Mouse (Mus musculus) MEL (cell line): ENCODE measurements at regions not wholly inside any gene's neighbourhood (a gene's known extent, or its start where the extent isn't known, plus 50 kb on each side); places are given as distances from the start of the nearest gene placed in this dataset.

Source experiments
- DNase-seq: peaks from one replicate; pipeline ENCODE4 v3.0.0; 2011; ENCODE audit warnings: low read depth, low spot score
- H3K27ac ChIP-seq: 2 replicates; pipeline ENCODE4 v1.5.1; 2012; ENCODE audit warnings: low read depth, mild to moderate bottlenecking, control low read depth, low read length, moderate library complexity; ENCODE audit not compliant: control insufficient read depth
- H3K27me3 ChIP-seq, 2 experiments: fragments of 150-350 bp in 1 of 2; sonication (generic) in 1 of 2; 2 replicates each; pipeline ENCODE4 v1.6.1; 2012; ENCODE audit warnings: low read length in 2 of 2, mild to moderate bottlenecking in 2 of 2, improper control_type of control experiment in 1 of 2, moderate library complexity in 1 of 2; ENCODE audit not compliant: insufficient read depth in 2 of 2, control insufficient read depth in 1 of 2
- H3K36me3 ChIP-seq, 2 experiments: 2 replicates each; pipeline ENCODE4 v1.6.1; 2012 to 2014; ENCODE audit warnings: low read length in 2 of 2, improper control_type of control experiment in 1 of 2, inconsistent platforms in 1 of 2, mild to moderate bottlenecking in 1 of 2; ENCODE audit not compliant: insufficient read depth in 2 of 2, control insufficient read depth in 1 of 2
- H3K4me1 ChIP-seq, 2 experiments: fragments of 150-350 bp in 1 of 2; sonication (generic) in 1 of 2; 2 replicates each; pipeline ENCODE4 v1.6.1; 2012; ENCODE audit warnings: low read length in 2 of 2, improper control_type of control experiment in 1 of 2, mild to moderate bottlenecking in 1 of 2; ENCODE audit not compliant: insufficient read depth in 2 of 2, control insufficient read depth in 1 of 2
- H3K4me3 ChIP-seq, 2 experiments: fragments of 150-350 bp in 1 of 2; sonication (generic) in 1 of 2; 2 replicates each; pipeline ENCODE4 v1.5.1; 2012; ENCODE audit warnings: low read depth in 2 of 2, low read length in 2 of 2, mild to moderate bottlenecking in 2 of 2, moderate library complexity in 2 of 2, control low read depth in 1 of 2, improper control_type of control experiment in 1 of 2; ENCODE audit not compliant: control insufficient read depth in 1 of 2, insufficient read depth in 1 of 2
- H3K79me2 ChIP-seq: 2 replicates; pipeline ENCODE4 v1.6.1; 2012; ENCODE audit warnings: mild to moderate bottlenecking, low read length, moderate library complexity; ENCODE audit not compliant: control insufficient read depth, poor library complexity, insufficient read depth
- H3K9ac ChIP-seq: 2 replicates; pipeline ENCODE4 v1.6.1; 2012; ENCODE audit warnings: low read depth, mild to moderate bottlenecking, control low read depth, low read length, moderate library complexity; ENCODE audit not compliant: control insufficient read depth, poor library complexity, severe bottlenecking
- H3K9me3 ChIP-seq: fragments of 150-350 bp; sonication (generic); replicated peaks from 2 replicates; pipeline ENCODE4 v1.6.1; 2012; ENCODE audit warnings: mild to moderate bottlenecking, low read length, improper control_type of control experiment, moderate library complexity; ENCODE audit not compliant: insufficient read depth
- BHLHE40 ChIP-seq: IDR thresholded peaks from 2 replicates; pipeline ENCODE4 v1.6.1; 2012; ENCODE audit warnings: low read depth, mild to moderate bottlenecking, inconsistent platforms, low read length, improper control_type of control experiment, borderline replicate concordance
- CHD2 ChIP-seq: IDR thresholded peaks from 2 replicates; pipeline ENCODE4 v1.6.1; 2011; ENCODE audit warnings: low read length, improper control_type of control experiment
- ELF1 ChIP-seq: IDR thresholded peaks from 2 replicates; pipeline ENCODE4 v1.6.1; 2014; ENCODE audit warnings: low read depth, mild to moderate bottlenecking, inconsistent platforms, low read length, improper control_type of control experiment, moderate library complexity
- GABPA ChIP-seq: IDR thresholded peaks from 2 replicates; pipeline ENCODE4 v1.6.1; 2012; ENCODE audit warnings: low read depth, mild to moderate bottlenecking, inconsistent platforms, low read length, improper control_type of control experiment, moderate library complexity
- HCFC1 ChIP-seq: IDR thresholded peaks from 2 replicates; pipeline ENCODE4 v1.6.1; 2012; ENCODE audit warnings: low read depth, mild to moderate bottlenecking, inconsistent platforms, low read length, improper control_type of control experiment, moderate library complexity
- JUND ChIP-seq: IDR thresholded peaks from 2 replicates; pipeline ENCODE4 v1.6.1; 2011; ENCODE audit warnings: low read depth, mild to moderate bottlenecking, improper control_type of control experiment, low read length
- MAFK ChIP-seq: IDR thresholded peaks from 2 replicates; pipeline ENCODE4 v1.6.1; 2011; ENCODE audit warnings: low read depth, mild to moderate bottlenecking, low read length, improper control_type of control experiment, borderline replicate concordance
- RCOR1 ChIP-seq: IDR thresholded peaks from 2 replicates; pipeline ENCODE4 v1.6.1; 2012; ENCODE audit warnings: low read depth, mild to moderate bottlenecking, inconsistent platforms, low read length, improper control_type of control experiment
- SIN3A ChIP-seq: IDR thresholded peaks from 2 replicates; pipeline ENCODE4 v1.6.1; 2012; ENCODE audit warnings: low read length, improper control_type of control experiment, inconsistent platforms
- SMC3 ChIP-seq: IDR thresholded peaks from 2 replicates; pipeline ENCODE4 v1.6.1; 2011; ENCODE audit warnings: low read depth, low read length, improper control_type of control experiment

- H3K27me3 ChIP-seq: no peaks in the 10 kb centered on the region
- H3K36me3 ChIP-seq: peaks cover 0 to 4% of the 10 kb centered on the region in 2 experiments; a peak in 2 of 4 replicates
- H3K9me3 ChIP-seq: no peaks in the 10 kb centered on the region
- H3K4me3 ChIP-seq: no peak overlapping the region
- H3K79me2 ChIP-seq: no peaks in the 10 kb centered on the region
- peaks cover 0 to 2% of the 10 kb centered on the region in 2 experiments; a peak in 1 of 4 replicates for H3K4me1 ChIP-seq
- no peak overlapping the region for H3K27ac ChIP-seq
- no peak overlapping the region for H3K9ac ChIP-seq
- TF ChIP-seq SIN3A: no peak
- TF ChIP-seq RCOR1: no peak
- TF ChIP-seq, all 39 proteins: peak for 0
- DNase-seq: peak; percentile 43
Measured at GRCm38 (mm10) chr17:62378868-62379417, 502.2 kb downstream of the Efna5 start.

- Histone ChIP-seq H3K27me3 (no peaks in the 10 kb centered on the region), H3K4me1 (no peaks in the 10 kb centered on the region), H3K27ac (no peak overlapping the region), H3K9ac (no peak overlapping the region), H3K4me3 (no peak overlapping the region), H3K79me2 (no peaks in the 10 kb centered on the region), H3K36me3 (no peaks in the 10 kb centered on the region), H3K9me3 (no peaks in the 10 kb centered on the region)
- DNase-seq: no peak
- TF ChIP-seq GABPA: no peak
Measured at GRCm38 (mm10) chr17:62369100-62369499, 512.0 kb downstream of the Efna5 start.

- DNase-seq: no peak
- no peaks in the 10 kb centered on the region for H3K4me1 ChIP-seq
- no peak overlapping the region for H3K4me3 ChIP-seq
- no peak for TF ChIP-seq HCFC1
- no peak for TF ChIP-seq CHD2
- no peak for TF ChIP-seq ELF1
- no peak for TF ChIP-seq BHLHE40
- TF ChIP-seq SMC3: no peak
- no peak for TF ChIP-seq JUND
- TF ChIP-seq MAFK: no peak
- TF ChIP-seq, all 39 proteins: peak for 0
- Histone ChIP-seq H3K36me3 (no peaks in the 10 kb centered on the region), H3K27me3 (no peaks in the 10 kb centered on the region), H3K9ac (no peak overlapping the region), H3K9me3 (no peaks in the 10 kb centered on the region), H3K79me2 (no peaks in the 10 kb centered on the region), H3K27ac (no peak overlapping the region)
Measured at GRCm38 (mm10) chr17:62367937-62368336, 513.2 kb downstream of the Efna5 start.
